Mouse (Mus musculus): ENCODE measurements around the gene Cmtm6. TPM values are rescaled to one million over a fixed set of nuclear protein-coding genes. Genes with fewer than 3 reads are reported as not detected.

Cmtm6 gene
- polyA plus RNA-seq, 1 experiment from 2014 or later = 26.0 TPM

- no peak overlapping the region for H3K4me2 ChIP-seq
- peaks cover 5% of the 10 kb centered on the region; the same call in 1 of the 2 replicates for H3K4me1 ChIP-seq (ENCODE audit: control insufficient read depth, insufficient read depth, low read length)
- DNase-seq (ENCODE audit: low spot score, missing footprints) (no peak), ATAC-seq (ENCODE audit: low FRiP score) (no peak)
- no peaks in the 10 kb centered on the region for H3K9me3 ChIP-seq (ENCODE audit: control insufficient read depth, low read length)
- no peaks in the 10 kb centered on the region for H3K27me3 ChIP-seq (ENCODE audit: control insufficient read depth, insufficient read depth, low read length)
- WGBS = 94% methylated on average over 4 of the region's 4 CpGs
- no peak overlapping the region for H3K27ac ChIP-seq (ENCODE audit: low read depth, low read length)
- H3K9ac ChIP-seq (ENCODE audit: low read length) = no peak overlapping the region
- no peak overlapping the region for H3K4me3 ChIP-seq (ENCODE audit: low read depth, low read length)
- H3K36me3 ChIP-seq (ENCODE audit: control insufficient read depth, insufficient read depth, low read length) = peaks cover 6% of the 10 kb centered on the region
Measured at GRCm38 (mm10) chr9:114770224-114770623, 39.3 kb downstream of the Cmtm6 start.

- H3K9ac ChIP-seq (ENCODE audit: low read length) = no peak overlapping the region
- H3K4me3 ChIP-seq (ENCODE audit: low read depth, low read length) = no peak overlapping the region
- DNase-seq (ENCODE audit: low spot score, missing footprints) (no peak), ATAC-seq (ENCODE audit: low FRiP score) (no peak)
- no peak overlapping the region for H3K4me2 ChIP-seq
- no peaks in the 10 kb centered on the region for H3K9me3 ChIP-seq (ENCODE audit: control insufficient read depth, low read length)
- peaks cover 5% of the 10 kb centered on the region; the same call in 1 of the 2 replicates for H3K4me1 ChIP-seq (ENCODE audit: control insufficient read depth, insufficient read depth, low read length)
- H3K36me3 ChIP-seq (ENCODE audit: control insufficient read depth, insufficient read depth, low read length) = peaks cover 2% of the 10 kb centered on the region; the same call in 1 of the 2 replicates
- H3K27ac ChIP-seq (ENCODE audit: low read depth, low read length) = no peak overlapping the region
- no peaks in the 10 kb centered on the region for H3K27me3 ChIP-seq (ENCODE audit: control insufficient read depth, insufficient read depth, low read length)
- 89% methylated on average over 7 of the region's 7 CpGs for WGBS
Measured at GRCm38 (mm10) chr9:114771565-114771964, 40.6 kb downstream of the Cmtm6 start.

GRCm38 (mm10) chr9:114774629-114775028 is 43.7 kb downstream of the Cmtm6 start:
- ATAC-seq (ENCODE audit: low FRiP score) (no peak), DNase-seq (ENCODE audit: low spot score, missing footprints) (no peak)
- H3K27ac ChIP-seq (ENCODE audit: low read depth, low read length) = no peak overlapping the region
- no peaks in the 10 kb centered on the region for H3K9me3 ChIP-seq (ENCODE audit: control insufficient read depth, low read length)
- no peaks in the 10 kb centered on the region for H3K27me3 ChIP-seq (ENCODE audit: control insufficient read depth, insufficient read depth, low read length)
- H3K4me3 ChIP-seq (ENCODE audit: low read depth, low read length) = no peak overlapping the region
- no peak overlapping the region for H3K9ac ChIP-seq (ENCODE audit: low read length)
- H3K36me3 ChIP-seq (ENCODE audit: control insufficient read depth, insufficient read depth, low read length) = peaks cover 2% of the 10 kb centered on the region; the same call in 1 of the 2 replicates
- no peak overlapping the region for H3K4me2 ChIP-seq
- H3K4me1 ChIP-seq (ENCODE audit: control insufficient read depth, insufficient read depth, low read length) = no peaks in the 10 kb centered on the region
- 88% methylated on average over 6 of the region's 6 CpGs for WGBS

- no peak overlapping the region for H3K4me2 ChIP-seq
- DNase-seq (ENCODE audit: low spot score, missing footprints) (no peak), ATAC-seq (ENCODE audit: low FRiP score) (no peak)
- H3K27ac ChIP-seq (ENCODE audit: low read depth, low read length) = no peak overlapping the region
- H3K4me3 ChIP-seq (ENCODE audit: low read depth, low read length) = no peak overlapping the region
- H3K9me3 ChIP-seq (ENCODE audit: control insufficient read depth, low read length) = no peaks in the 10 kb centered on the region
- 87% methylated on average over 4 of the region's 4 CpGs for WGBS
- peaks cover 2% of the 10 kb centered on the region; the same call in 1 of the 2 replicates for H3K36me3 ChIP-seq (ENCODE audit: control insufficient read depth, insufficient read depth, low read length)
- no peaks in the 10 kb centered on the region for H3K27me3 ChIP-seq (ENCODE audit: control insufficient read depth, insufficient read depth, low read length)
- no peak overlapping the region for H3K9ac ChIP-seq (ENCODE audit: low read length)
- H3K4me1 ChIP-seq (ENCODE audit: control insufficient read depth, insufficient read depth, low read length) = peaks cover 5% of the 10 kb centered on the region; the same call in 1 of the 2 replicates
Measured at GRCm38 (mm10) chr9:114775272-114775671, 44.4 kb downstream of the Cmtm6 start.

GRCm38 (mm10) chr9:114776361-114776760 is 45.4 kb downstream of the Cmtm6 start:
- Histone ChIP-seq H3K4me2 (no peak overlapping the region), H3K36me3 (ENCODE audit: control insufficient read depth, insufficient read depth, low read length) (peaks cover 2% of the 10 kb centered on the region; the same call in 1 of the 2 replicates), H3K27me3 (ENCODE audit: control insufficient read depth, insufficient read depth, low read length) (no peaks in the 10 kb centered on the region), H3K4me1 (ENCODE audit: control insufficient read depth, insufficient read depth, low read length) (peaks cover 16% of the 10 kb centered on the region), H3K9ac (ENCODE audit: low read length) (no peak overlapping the region), H3K27ac (ENCODE audit: low read depth, low read length) (no peak overlapping the region), H3K9me3 (ENCODE audit: control insufficient read depth, low read length) (no peaks in the 10 kb centered on the region), H3K4me3 (ENCODE audit: low read depth, low read length) (no peak overlapping the region)
- ATAC-seq (ENCODE audit: low FRiP score) (no peak), DNase-seq (ENCODE audit: low spot score, missing footprints) (no peak)
- 89% methylated on average over 3 of the region's 3 CpGs for WGBS

GRCm38 (mm10) chr9:114777178-114778046 is 46.5 kb downstream of the Cmtm6 start:
- Histone ChIP-seq H3K4me1 (ENCODE audit: control insufficient read depth, insufficient read depth, low read length) (peaks cover 23% of the 10 kb centered on the region), H3K27me3 (ENCODE audit: control insufficient read depth, insufficient read depth, low read length) (no peaks in the 10 kb centered on the region), H3K4me3 (ENCODE audit: low read depth, low read length) (no peak overlapping the region), H3K4me2 (no peak overlapping the region), H3K9ac (ENCODE audit: low read length) (no peak overlapping the region), H3K9me3 (ENCODE audit: control insufficient read depth, low read length) (no peaks in the 10 kb centered on the region), H3K27ac (ENCODE audit: low read depth, low read length) (no peak overlapping the region), H3K36me3 (ENCODE audit: control insufficient read depth, insufficient read depth, low read length) (peaks cover 2% of the 10 kb centered on the region; the same call in 1 of the 2 replicates)
- DNase-seq (ENCODE audit: low spot score, missing footprints) (no peak), ATAC-seq (ENCODE audit: low FRiP score) (no peak)
- 89% methylated on average over 6 of the region's 6 CpGs for WGBS

GRCm38 (mm10) chr9:114778047-114778390 is 47.1 kb downstream of the Cmtm6 start:
- Histone ChIP-seq H3K36me3 (ENCODE audit: control insufficient read depth, insufficient read depth, low read length) (no peaks in the 10 kb centered on the region), H3K27me3 (ENCODE audit: control insufficient read depth, insufficient read depth, low read length) (no peaks in the 10 kb centered on the region), H3K9me3 (ENCODE audit: control insufficient read depth, low read length) (no peaks in the 10 kb centered on the region), H3K9ac (ENCODE audit: low read length) (no peak overlapping the region), H3K4me3 (ENCODE audit: low read depth, low read length) (no peak overlapping the region), H3K4me2 (no peak overlapping the region), H3K27ac (ENCODE audit: low read depth, low read length) (no peak overlapping the region), H3K4me1 (ENCODE audit: control insufficient read depth, insufficient read depth, low read length) (peaks cover 23% of the 10 kb centered on the region)
- 93% methylated on average over 7 of the region's 7 CpGs for WGBS
- ATAC-seq (ENCODE audit: low FRiP score) (no peak), DNase-seq (ENCODE audit: low spot score, missing footprints) (no peak)

- 90% methylated on average over 7 of the region's 7 CpGs for WGBS
- no peak overlapping the region for H3K4me2 ChIP-seq
- no peak overlapping the region for H3K4me3 ChIP-seq (ENCODE audit: low read depth, low read length)
- H3K9me3 ChIP-seq (ENCODE audit: control insufficient read depth, low read length) = no peaks in the 10 kb centered on the region
- ATAC-seq (ENCODE audit: low FRiP score) = no peak
- H3K27ac ChIP-seq (ENCODE audit: low read depth, low read length) = no peak overlapping the region
- H3K4me1 ChIP-seq (ENCODE audit: control insufficient read depth, insufficient read depth, low read length) = peaks cover 23% of the 10 kb centered on the region
- H3K9ac ChIP-seq (ENCODE audit: low read length) = no peak overlapping the region
- H3K27me3 ChIP-seq (ENCODE audit: control insufficient read depth, insufficient read depth, low read length) = no peaks in the 10 kb centered on the region
- no peak for DNase-seq (ENCODE audit: low spot score, missing footprints)
- no peaks in the 10 kb centered on the region for H3K36me3 ChIP-seq (ENCODE audit: control insufficient read depth, insufficient read depth, low read length)
Measured at GRCm38 (mm10) chr9:114778877-114779276, 48.0 kb downstream of the Cmtm6 start.

- peak overlapping the region; percentile 50 for H3K4me3 ChIP-seq (ENCODE audit: low read depth, low read length)
- peak overlapping the region; percentile 80 for H3K9ac ChIP-seq (ENCODE audit: low read length)
- no peaks in the 10 kb centered on the region for H3K27me3 ChIP-seq (ENCODE audit: control insufficient read depth, insufficient read depth, low read length)
- DNase-seq (ENCODE audit: low spot score, missing footprints) = peak; percentile 92
- H3K9me3 ChIP-seq (ENCODE audit: control insufficient read depth, low read length) = no peaks in the 10 kb centered on the region
- H3K27ac ChIP-seq (ENCODE audit: low read depth, low read length) = no peak overlapping the region
- H3K4me1 ChIP-seq (ENCODE audit: control insufficient read depth, insufficient read depth, low read length) = peaks cover 23% of the 10 kb centered on the region
- ATAC-seq (ENCODE audit: low FRiP score) = peak; percentile 30
- WGBS = 25% methylated on average over 23 of the region's 23 CpGs
- H3K36me3 ChIP-seq (ENCODE audit: control insufficient read depth, insufficient read depth, low read length) = no peaks in the 10 kb centered on the region
- H3K4me2 ChIP-seq = peak overlapping the region; percentile 95
Measured at GRCm38 (mm10) chr9:114779984-114780745, 49.2 kb downstream of the Cmtm6 start.

Measured in midbrain, embryonic 11.5 days (tissue).